Mouse (Mus musculus): ENCODE results near the gene Son.

The Son gene

DNA sequence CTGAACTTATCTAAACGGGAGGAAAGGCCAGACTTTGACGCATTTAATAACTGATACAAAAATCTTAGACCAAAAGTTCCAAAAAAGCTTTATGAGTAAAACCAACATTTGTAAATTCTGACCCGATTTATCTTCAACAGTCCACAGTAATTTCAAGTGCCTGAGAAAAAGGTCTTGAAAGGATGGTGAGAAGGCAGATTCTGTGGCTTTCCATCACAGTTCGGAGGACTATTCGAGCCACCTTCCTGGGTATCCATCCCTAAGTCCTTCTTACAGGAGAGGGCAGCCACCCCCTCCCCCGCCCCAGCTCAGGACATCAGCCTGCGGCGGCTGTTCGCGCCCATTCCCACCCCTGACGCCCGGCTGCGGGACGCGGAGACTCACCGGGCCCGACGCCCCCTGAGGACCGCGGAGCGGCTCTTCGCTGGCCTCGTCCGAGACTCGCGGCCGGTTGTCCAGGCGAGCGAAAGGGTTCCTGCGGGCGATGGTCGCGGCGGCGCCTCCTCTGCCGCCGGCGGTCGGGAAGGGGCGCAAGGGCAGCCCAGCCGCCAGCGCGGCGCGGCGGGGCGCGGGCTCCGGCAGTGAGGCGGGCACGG is 40.8 kb downstream of the Son start:
- CTCF ChIA-PET: interaction anchor here (0.9 kb wide), 1 partner anchor 40 kb away, joined by 4 read pairs; no protein-coding TSS in a partner anchor

DNA sequence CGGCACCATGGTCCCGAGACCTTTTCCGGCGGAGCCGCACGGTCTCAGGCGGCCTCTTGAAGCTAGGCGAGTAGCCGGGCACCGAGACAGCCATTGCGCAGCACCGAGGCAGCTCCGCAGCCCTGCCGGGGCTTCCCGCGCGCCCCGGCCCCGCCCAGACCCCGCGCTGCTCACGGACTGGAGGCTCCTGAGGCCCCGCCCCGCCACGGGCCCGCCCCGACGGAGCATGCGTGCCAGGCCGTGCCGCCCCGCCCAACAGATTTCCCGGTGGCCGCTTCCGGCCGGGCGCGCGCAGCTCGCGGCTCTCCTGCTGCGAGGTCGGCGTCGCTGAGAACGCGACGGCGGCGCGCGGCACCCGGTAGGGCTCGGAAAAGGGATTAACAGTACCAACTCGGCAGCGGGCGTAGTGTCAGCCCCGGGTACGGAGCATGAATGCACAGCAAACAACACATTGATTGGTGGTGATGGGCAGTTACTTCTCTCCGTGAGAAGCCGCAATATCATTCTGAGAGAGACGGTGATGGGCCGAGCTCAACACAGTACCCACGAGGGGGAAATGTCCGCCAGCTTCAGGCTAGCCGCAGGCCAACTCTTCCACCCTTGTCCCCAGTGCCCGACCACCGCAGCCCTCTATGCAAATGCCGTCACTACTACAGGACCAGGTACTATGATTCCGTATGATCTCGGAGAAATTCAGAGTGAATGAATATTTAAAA is 41.5 kb downstream of the Son start, which contains the start of gene Donson:
TSS of gene Donson (minus strand) at position 152 of the 716 bp plus-strand sequence.
- CTCF ChIA-PET: interaction anchor here (0.6 kb wide), 1 partner anchor 44 kb away, joined by 6 read pairs; no protein-coding TSS in a partner anchor

DNA sequence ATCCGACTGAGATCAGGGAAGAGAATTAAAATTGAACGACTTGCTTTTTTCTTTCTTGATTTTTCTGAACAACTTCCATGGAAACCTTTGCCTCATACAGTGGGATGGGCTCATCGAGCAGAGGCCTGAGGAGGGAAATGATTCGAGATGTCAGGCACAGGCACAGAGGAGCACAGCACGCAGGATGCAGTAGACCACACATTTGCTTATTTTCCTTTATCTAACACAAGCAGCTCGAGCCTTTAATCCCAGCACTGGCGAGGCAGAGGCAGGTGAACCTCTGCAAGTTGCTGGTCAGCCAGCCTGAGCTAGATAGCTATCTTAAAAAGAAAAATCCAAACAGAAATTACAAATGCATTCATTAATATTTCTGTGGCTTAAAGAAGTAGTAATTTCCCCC is 42.5 kb downstream of the Son start:
- CTCF ChIA-PET: no interaction called here

DNA sequence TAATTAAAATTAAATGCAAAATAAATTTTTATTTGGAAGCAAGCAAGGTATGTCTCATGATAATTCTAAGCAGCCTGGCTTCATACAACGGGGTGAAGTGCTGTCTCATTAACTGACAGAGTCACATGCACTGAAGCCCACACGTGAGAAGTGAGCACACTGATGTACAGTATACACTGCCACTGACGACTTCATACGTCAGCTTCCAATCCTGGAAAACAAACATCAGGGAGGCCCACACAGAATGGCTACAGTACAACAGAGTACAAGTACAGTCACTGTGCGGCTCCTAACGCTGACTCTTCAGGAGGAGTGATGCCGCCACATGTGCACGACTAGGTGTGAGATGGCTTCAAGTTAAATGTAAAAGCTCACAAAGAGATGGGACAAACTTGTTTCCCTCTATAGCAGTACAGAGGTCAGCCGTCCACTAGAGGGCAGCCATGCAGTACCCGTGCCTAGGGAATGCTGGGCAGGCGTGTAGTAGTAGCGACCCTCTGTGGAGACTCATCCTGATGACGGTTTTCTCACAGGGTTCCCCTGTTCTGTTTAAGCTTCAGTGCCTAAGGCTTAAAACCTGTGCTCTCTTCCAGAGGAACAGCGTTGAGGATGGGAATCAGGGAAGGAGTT is 47.3 kb downstream of the Son start:
- CTCF ChIA-PET: interaction anchor here (0.8 kb wide), 1 partner anchor 9 kb away, joined by 3 read pairs; no protein-coding TSS in a partner anchor

DNA sequence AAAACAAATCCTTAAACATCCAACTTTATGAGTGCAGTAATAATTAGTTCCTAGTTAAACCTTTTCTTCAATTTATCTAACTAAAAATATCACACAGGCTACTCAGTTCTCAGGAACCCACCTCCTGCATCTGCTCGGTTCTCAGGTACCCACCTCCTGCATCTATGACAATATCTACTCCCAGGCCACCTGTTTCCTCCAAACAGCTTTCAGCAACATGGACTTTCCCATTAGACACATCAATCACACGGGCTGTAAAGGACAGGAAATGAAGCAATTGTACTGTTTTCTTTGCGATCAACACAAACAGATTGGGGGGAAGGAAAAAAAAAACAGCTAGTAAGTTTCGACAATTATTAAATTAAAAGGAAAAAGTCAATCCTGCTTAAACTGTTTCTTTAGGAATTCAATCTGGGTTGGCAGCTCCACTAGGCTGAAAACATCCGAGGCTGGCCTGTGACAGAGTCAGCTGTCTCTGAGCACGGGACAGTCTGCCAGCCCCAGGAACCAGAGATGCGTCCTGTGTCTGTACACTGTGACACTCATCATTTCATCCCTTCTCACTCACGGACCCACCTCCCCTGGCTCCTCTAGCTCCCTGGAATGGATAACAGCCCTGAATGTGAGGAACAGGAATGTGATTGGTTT is 47.9 kb downstream of the Son start:
- CTCF ChIA-PET: no interaction called here

DNA sequence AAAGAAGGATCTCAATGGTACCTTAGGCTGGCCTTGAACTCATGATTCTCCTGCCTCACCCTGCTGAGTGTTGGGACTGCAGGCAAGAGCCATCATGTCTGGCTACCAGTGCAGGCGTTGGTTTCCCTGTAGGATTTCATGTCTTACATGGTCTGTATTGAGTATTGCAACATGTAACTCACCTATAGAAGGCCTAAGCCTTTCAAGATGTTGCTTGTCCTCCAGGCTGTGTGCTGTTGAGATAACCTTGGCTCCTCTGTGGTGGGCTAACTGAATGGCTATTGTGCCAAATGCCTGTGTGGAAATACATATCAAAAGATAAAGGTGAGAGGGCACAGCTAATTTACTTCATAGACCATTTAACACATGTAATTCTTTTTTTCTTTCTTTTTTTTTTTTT is 51.7 kb downstream of the Son start:
- CTCF ChIA-PET: interaction anchor here (0.5 to 0.7 kb wide), 2 partner anchors 45 to 58 kb away, joined by 3 read pairs; no protein-coding TSS in a partner anchor

DNA sequence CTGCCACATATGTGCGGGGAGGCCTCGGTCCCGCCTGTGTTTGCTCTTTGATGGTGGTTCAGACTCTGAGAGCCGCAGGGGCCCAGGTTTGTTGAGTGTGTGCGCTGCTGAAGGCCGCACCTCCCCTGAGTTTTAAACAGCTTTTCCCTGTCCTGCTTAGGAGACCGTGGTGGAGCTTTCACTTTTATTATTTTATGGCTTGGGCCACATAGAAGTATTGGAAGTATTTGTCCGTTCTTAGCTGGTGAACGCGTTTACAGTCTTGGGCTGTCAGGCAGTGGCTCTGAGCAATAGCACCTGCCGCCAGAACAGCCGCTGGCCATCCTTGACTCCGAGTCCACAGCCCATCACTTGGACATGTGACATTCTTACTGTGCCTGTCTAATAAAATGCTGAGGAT is 54.6 kb downstream of the Son start:
- CTCF ChIA-PET: no interaction called here

DNA sequence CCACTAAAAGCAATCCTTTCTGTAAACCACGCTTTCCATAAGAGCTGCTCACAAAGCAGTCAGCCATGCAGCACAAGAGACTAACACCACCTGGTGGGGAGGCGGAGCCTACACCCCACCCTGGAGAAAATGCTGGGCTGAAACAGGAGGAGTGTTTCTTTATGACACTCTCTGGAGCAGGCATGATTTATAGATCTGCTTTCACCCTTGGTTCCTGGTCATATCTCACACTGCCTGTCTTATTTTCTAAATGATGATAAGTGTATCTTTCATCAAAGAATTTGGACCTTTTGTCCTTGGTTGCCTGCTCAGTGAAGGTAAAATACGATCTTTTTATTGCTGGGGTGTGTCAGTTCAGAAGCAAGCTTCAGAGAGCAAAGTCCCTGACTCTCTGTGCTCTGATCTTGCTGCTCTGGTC is 55.5 kb downstream of the Son start:
- CTCF ChIA-PET: interaction anchor here (0.6 kb wide), 1 partner anchor 122 kb away, joined by 4 read pairs; no protein-coding TSS in a partner anchor

DNA sequence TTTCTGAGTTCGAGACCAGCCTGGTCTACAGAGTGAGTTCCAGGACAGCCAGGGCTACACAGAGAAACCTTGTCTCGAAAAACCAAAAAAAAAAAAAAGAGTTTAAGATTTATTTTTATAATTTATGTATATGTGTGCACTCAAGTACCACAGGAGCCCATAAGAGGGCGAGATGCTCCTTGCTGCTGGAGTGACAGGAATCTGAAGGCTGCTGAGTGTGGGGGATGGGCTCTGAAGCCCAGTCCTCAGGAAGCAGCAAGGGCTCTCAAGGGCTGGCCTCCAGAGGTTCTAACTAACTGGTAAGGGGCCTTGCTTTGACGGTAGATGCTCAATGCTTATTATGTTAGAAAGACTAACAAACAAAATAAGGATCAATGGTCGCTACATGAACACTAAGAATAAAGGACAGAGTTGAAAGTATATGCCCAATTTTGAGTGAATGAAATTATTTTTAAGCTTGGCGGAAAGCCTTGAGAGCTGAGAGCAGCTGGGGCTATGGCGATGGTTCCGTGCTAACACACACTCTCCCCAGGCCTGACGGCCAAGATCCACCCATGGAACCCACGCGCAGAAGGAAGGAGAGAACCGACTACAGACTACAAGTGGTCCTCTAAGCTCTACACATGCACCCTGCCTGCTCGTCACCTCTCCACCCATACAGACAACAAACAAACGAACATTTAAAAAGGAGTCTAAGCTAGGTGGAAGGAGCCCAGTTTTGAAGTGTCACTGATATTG is 57.5 kb downstream of the Son start:
- CTCF ChIA-PET: no interaction called here

DNA sequence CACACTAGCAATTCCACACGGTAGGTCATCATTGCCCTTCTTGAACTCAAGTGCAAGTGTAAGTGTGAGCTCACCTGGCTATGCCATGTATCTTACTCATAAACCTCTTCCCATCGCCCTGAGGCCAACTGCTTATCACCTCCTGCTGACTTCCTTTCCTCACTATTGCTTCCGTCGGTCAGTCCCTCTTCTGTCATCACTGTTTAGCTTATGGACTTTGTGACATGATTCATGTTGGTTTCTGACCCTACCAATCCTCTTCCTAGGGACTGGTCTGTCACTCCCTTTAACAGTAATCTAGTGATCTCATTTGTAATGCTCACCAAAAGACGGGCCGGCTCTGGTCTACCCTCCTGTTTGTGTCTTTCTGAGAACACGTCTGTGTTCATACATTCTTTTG is 62.9 kb downstream of the Son start:
- CTCF ChIA-PET: no interaction called here

DNA sequence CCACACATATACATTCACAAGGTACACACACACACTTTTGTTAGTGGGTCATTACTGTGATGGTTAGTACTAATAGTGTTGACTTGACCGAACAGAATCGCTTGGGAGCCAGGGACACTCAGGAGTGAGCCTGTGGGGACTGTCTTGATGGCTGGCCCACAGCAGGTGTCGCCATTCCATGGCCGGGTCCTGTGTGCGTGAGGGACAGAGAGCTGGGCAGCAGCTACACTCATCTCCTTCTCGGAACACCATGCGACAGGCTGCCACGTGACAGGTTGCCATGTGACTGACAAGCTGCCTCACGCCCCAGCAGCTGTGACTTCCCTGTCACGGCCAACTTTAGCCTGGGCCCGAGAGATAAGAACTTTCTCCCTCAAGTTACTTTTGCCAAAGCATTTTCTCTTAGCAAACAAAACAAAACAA is 69.6 kb downstream of the Son start:
- CTCF ChIA-PET: no interaction called here

DNA sequence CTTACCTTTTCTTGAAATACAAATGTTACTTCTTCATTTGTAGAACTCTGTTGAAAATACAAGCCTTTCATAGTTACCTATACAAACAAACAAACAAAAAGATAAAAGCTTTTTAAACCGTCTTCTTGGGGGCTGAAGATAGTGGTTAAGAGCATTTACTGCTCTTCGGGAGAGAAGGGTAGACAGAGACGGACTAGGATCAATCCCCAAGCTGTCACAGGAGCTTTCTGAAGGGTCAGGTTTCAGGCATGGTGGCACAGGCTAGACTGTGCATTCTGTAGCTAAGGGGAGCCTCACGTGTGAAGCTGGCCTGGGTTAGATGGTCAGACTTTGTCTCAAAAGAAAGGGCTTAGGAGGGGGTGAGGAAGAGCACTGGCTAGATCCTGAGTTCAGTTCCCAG is 70.1 kb downstream of the Son start:
- CTCF ChIA-PET: no interaction called here

DNA sequence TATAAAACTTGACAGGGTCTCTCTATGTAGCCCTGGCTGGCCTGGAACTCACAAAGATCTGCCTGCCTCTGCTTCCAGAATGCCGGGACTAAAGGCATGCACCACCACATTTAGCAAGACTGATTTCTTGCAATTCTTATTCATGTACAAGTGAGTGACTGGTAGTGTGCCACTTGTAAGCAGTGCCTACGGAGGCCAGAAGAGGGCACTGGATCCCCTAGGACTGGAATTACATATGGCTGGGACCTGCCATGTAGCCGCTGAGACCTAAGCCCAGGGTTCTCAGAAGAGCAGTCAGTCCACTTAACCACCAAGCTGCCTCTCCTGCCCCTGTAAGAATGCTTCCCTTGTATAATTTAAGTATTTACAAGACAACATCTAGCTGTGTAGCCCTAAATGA is 76.9 kb downstream of the Son start:
- CTCF ChIA-PET: interaction anchor here (0.6 to 1.0 kb wide), 2 partner anchors 129 to 161 kb away, joined by 3 read pairs; no protein-coding TSS in a partner anchor

DNA sequence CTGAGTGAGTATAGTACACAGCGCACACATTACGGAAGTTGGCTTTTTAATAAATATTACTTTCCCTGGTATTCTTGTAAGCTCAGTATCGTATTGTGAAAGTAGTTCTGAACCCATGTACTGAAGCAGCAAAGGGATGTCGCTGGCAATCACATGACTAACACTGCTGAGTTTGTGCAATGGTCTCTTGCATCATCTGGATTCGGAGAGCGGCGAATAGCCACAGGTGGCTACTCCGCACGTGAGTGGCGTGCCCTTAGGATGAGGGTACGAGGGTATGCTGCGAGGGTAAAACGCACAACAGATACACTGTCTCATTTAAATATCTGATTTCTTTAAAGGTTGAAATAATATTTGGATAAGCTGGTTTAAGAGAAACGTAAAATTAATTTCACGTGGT is 80.1 kb downstream of the Son start:
- CTCF ChIA-PET: no interaction called here

DNA sequence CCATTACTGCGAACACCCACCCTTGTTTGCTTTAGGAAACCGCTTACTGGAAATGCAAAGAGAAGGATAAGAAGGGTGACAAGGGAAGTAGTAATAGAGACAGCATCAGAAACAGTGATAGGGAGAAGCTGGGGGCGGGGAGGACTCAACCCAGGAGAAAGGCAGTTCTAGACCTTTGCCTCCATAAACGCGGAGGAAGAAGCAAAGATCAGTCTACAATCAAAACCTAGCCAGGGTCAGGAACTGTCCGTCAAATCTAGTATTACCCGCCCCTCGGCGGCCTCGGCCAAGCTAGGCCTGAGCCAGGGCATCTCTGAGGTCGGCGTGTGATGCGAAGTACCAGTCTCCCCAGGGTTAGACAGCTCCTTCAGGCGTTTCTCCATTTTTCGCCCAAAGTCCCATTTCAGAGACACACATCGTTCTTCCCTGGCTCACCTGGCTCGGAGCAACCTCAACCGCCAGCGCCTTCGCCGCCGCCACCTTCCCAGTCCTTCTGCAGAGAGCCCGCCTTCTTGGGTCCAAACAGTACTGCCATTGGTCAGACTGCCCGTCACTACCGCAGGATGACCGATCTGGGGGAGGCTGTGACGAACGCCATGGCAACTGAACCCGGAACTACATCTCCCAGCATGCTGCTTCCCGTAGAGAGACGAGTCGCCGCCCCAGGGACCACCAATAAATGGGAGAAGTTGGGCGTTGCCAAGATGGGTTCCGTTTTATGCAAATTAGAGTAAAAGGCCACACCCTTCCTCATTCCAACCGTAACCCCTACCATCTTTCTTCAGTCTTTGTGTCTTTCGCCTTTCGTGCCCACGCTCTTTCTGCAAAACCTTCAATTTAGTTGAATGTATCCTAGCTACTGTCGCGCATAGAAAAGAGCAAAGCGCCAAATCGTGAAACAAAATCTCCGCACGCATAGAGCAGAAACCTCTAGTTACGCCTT is 81.1 kb downstream of the Son start, which contains the start of gene Cryzl1:
TSS of gene Cryzl1 (minus strand) at position 853 of the 943 bp plus-strand sequence.
- CTCF ChIA-PET: interaction anchor here (0.5 kb wide), 1 partner anchor 97 kb away, joined by 3 read pairs; no protein-coding TSS in a partner anchor
